Mouse (Mus musculus): ENCODE measurements around the gene Rab3d. TPM values are rescaled to one million over a fixed set of nuclear protein-coding genes. Genes with fewer than 3 reads are reported as not detected.
"Not testable (repeated sequence)": the region's sequence is repeated elsewhere in the genome, so short reads cannot be mapped to it uniquely, and the experiment has no call there.

Rab3d gene
- polyA plus RNA-seq, 1 experiment: 7.8 TPM

- Histone ChIP-seq H3K9me3 (replicated peaks; ENCODE audit: control insufficient read depth, insufficient read depth, low read length, poor library complexity, severe bottlenecking) (peaks cover 11% of the 10 kb centered on the region), H3K36me3 (ENCODE audit: control insufficient read depth, insufficient read depth, low read length, poor library complexity, severe bottlenecking) (no peaks in the 10 kb centered on the region), H3K4me3 (ENCODE audit: low read depth, low read length) (no peak overlapping the region), H3K27me3 (ENCODE audit: control insufficient read depth, insufficient read depth, low read length, poor library complexity, severe bottlenecking) (no peaks in the 10 kb centered on the region), H3K4me1 (ENCODE audit: control insufficient read depth, insufficient read depth, low read length) (no peaks in the 10 kb centered on the region), H3K27ac (ENCODE audit: insufficient read depth, low read length) (no peak overlapping the region), H3K9ac (ENCODE audit: low read depth, poor library complexity, severe bottlenecking) (no peak overlapping the region)
- TF ChIP-seq EP300 (IDR thresholded peaks at IDR 0.05; ENCODE audit: insufficient read depth, low read depth, low read length): no peak
- TF ChIP-seq CTCF (IDR thresholded peaks at IDR 0.05; ENCODE audit: low read depth, low read length): peak; percentile 72
Observed at GRCm38 (mm10) chr9:21876601-21877000, 41.4 kb downstream of the Rab3d start.

GRCm38 (mm10) chr9:21872204-21872603 is 45.8 kb downstream of the Rab3d start:
- TF ChIP-seq CTCF (IDR thresholded peaks at IDR 0.05; ENCODE audit: low read depth, low read length): no peak
- H3K4me3 ChIP-seq (ENCODE audit: low read depth, low read length): no peak overlapping the region

GRCm38 (mm10) chr9:21870879-21871524 is 47.0 kb downstream of the Rab3d start:
- Histone ChIP-seq H3K27ac (ENCODE audit: insufficient read depth, low read length) (no peak overlapping the region), H3K4me1 (ENCODE audit: control insufficient read depth, insufficient read depth, low read length) (no peaks in the 10 kb centered on the region), H3K9me3 (replicated peaks; ENCODE audit: control insufficient read depth, insufficient read depth, low read length, poor library complexity, severe bottlenecking) (no peaks in the 10 kb centered on the region), H3K9ac (ENCODE audit: low read depth, poor library complexity, severe bottlenecking) (no peak overlapping the region), H3K36me3 (ENCODE audit: control insufficient read depth, insufficient read depth, low read length, poor library complexity, severe bottlenecking) (no peaks in the 10 kb centered on the region), H3K4me3 (ENCODE audit: low read depth, low read length) (0 out of 2 replicates have a peak overlapping the region, but pooled peaks have one; percentile 34), H3K27me3 (ENCODE audit: control insufficient read depth, insufficient read depth, low read length, poor library complexity, severe bottlenecking) (no peaks in the 10 kb centered on the region)
- TF ChIP-seq POLR2A (IDR thresholded peaks at IDR 0.05; ENCODE audit: insufficient read depth, low read length) (no peak), CTCF (IDR thresholded peaks at IDR 0.05; ENCODE audit: low read depth, low read length) (peak; percentile 85), EP300 (IDR thresholded peaks at IDR 0.05; ENCODE audit: insufficient read depth, low read depth, low read length) (no peak)

More at GRCm38 (mm10) chr9:21872204-21872603, 45.8 kb downstream of the Rab3d start:
- Histone ChIP-seq H3K27me3 (ENCODE audit: control insufficient read depth, insufficient read depth, low read length, poor library complexity, severe bottlenecking) (no peaks in the 10 kb centered on the region), H3K36me3 (ENCODE audit: control insufficient read depth, insufficient read depth, low read length, poor library complexity, severe bottlenecking) (no peaks in the 10 kb centered on the region), H3K27ac (ENCODE audit: insufficient read depth, low read length) (no peak overlapping the region), H3K9ac (ENCODE audit: low read depth, poor library complexity, severe bottlenecking) (no peak overlapping the region), H3K9me3 (replicated peaks; ENCODE audit: control insufficient read depth, insufficient read depth, low read length, poor library complexity, severe bottlenecking) (no peaks in the 10 kb centered on the region), H3K4me1 (ENCODE audit: control insufficient read depth, insufficient read depth, low read length) (no peaks in the 10 kb centered on the region)

GRCm38 (mm10) chr9:21869290-21869689 is 48.7 kb downstream of the Rab3d start:
- peak; percentile 27 for TF ChIP-seq CTCF (IDR thresholded peaks at IDR 0.05; ENCODE audit: low read depth, low read length)
- not testable (repeated sequence) for H3K27me3 ChIP-seq (ENCODE audit: control insufficient read depth, insufficient read depth, low read length, poor library complexity, severe bottlenecking); H3K4me3 ChIP-seq (ENCODE audit: low read depth, low read length); H3K9me3 ChIP-seq (replicated peaks; ENCODE audit: control insufficient read depth, insufficient read depth, low read length, poor library complexity, severe bottlenecking); H3K27ac ChIP-seq (ENCODE audit: insufficient read depth, low read length); H3K36me3 ChIP-seq (ENCODE audit: control insufficient read depth, insufficient read depth, low read length, poor library complexity, severe bottlenecking); H3K4me1 ChIP-seq (ENCODE audit: control insufficient read depth, insufficient read depth, low read length); H3K9ac ChIP-seq (ENCODE audit: low read depth, poor library complexity, severe bottlenecking)

GRCm38 (mm10) chr9:21867726-21868125 is 50.3 kb downstream of the Rab3d start:
- Histone ChIP-seq H3K9me3 (replicated peaks; ENCODE audit: control insufficient read depth, insufficient read depth, low read length, poor library complexity, severe bottlenecking) (no peaks in the 10 kb centered on the region), H3K27me3 (ENCODE audit: control insufficient read depth, insufficient read depth, low read length, poor library complexity, severe bottlenecking) (no peaks in the 10 kb centered on the region), H3K9ac (ENCODE audit: low read depth, poor library complexity, severe bottlenecking) (no peak overlapping the region), H3K4me1 (ENCODE audit: control insufficient read depth, insufficient read depth, low read length) (peaks cover 2% of the 10 kb centered on the region), H3K27ac (ENCODE audit: insufficient read depth, low read length) (no peak overlapping the region), H3K36me3 (ENCODE audit: control insufficient read depth, insufficient read depth, low read length, poor library complexity, severe bottlenecking) (no peaks in the 10 kb centered on the region), H3K4me3 (ENCODE audit: low read depth, low read length) (no peak overlapping the region)
- no peak for TF ChIP-seq POLR2A (IDR thresholded peaks at IDR 0.05; ENCODE audit: insufficient read depth, low read length)
- no peak for TF ChIP-seq CTCF (IDR thresholded peaks at IDR 0.05; ENCODE audit: low read depth, low read length)
- TF ChIP-seq EP300 (IDR thresholded peaks at IDR 0.05; ENCODE audit: insufficient read depth, low read depth, low read length): no peak

- Histone ChIP-seq H3K27me3 (ENCODE audit: control insufficient read depth, insufficient read depth, low read length, poor library complexity, severe bottlenecking) (no peaks in the 10 kb centered on the region), H3K9ac (ENCODE audit: low read depth, poor library complexity, severe bottlenecking) (no peak overlapping the region), H3K4me1 (ENCODE audit: control insufficient read depth, insufficient read depth, low read length) (peaks cover 2% of the 10 kb centered on the region), H3K36me3 (ENCODE audit: control insufficient read depth, insufficient read depth, low read length, poor library complexity, severe bottlenecking) (no peaks in the 10 kb centered on the region), H3K4me3 (ENCODE audit: low read depth, low read length) (no peak overlapping the region), H3K27ac (ENCODE audit: insufficient read depth, low read length) (peak overlapping the region; percentile 41), H3K9me3 (replicated peaks; ENCODE audit: control insufficient read depth, insufficient read depth, low read length, poor library complexity, severe bottlenecking) (0 out of 2 replicates have a peak, but pooled peaks cover 4% of the 10 kb centered on the region)
- 0 out of 2 replicates have a peak, but pooled peaks have one; percentile 14 for TF ChIP-seq EP300 (IDR thresholded peaks at IDR 0.05; ENCODE audit: insufficient read depth, low read depth, low read length)
- TF ChIP-seq CTCF (IDR thresholded peaks at IDR 0.05; ENCODE audit: low read depth, low read length): no peak
Observed at GRCm38 (mm10) chr9:21866641-21867040, 51.4 kb downstream of the Rab3d start.
